Mouse (Mus musculus) forebrain, embryonic 12.5 days (tissue): Measurements from ENCODE around the gene Zfp553. TPM values are rescaled to one million over a fixed set of nuclear protein-coding genes. Genes with fewer than 3 reads are reported as not detected.
A peak's percentile ranks its signal among the peaks of the same experiment; 100 is the strongest.

ENCODE experiments used
- ATAC-seq: fragments of 200-750 bp; cut with Nextera tagmentation; 2 replicates; pipeline ENCODE4 v1.8.0; 2017; ENCODE audit warnings: moderate TSS enrichment; ENCODE audit not compliant: low FRiP score
- H3K27ac ChIP-seq: fragments of 300-500 bp; sonication (generic); 2 replicates; pipeline ENCODE4 v1.5.1; 2016; ENCODE audit warnings: mild to moderate bottlenecking
- H3K27me3 ChIP-seq: fragments of 300-500 bp; sonication (generic); 2 replicates; pipeline ENCODE4 v1.6.1; 2016; ENCODE audit warnings: mild to moderate bottlenecking
- H3K36me3 ChIP-seq: fragments of 300-500 bp; sonication (generic); replicated peaks from 2 replicates; pipeline ENCODE4 v1.6.1; 2016; ENCODE audit warnings: mild to moderate bottlenecking
- H3K4me1 ChIP-seq: fragments of 300-500 bp; sonication (generic); 2 replicates; pipeline ENCODE4 v1.6.1; 2016
- H3K4me2 ChIP-seq: fragments of 300-500 bp; sonication (generic); 2 replicates; pipeline ENCODE4 v1.6.1; 2016; ENCODE audit warnings: mild to moderate bottlenecking, moderate library complexity
- H3K4me3 ChIP-seq: fragments of 300-500 bp; sonication (generic); replicated peaks from 2 replicates; pipeline ENCODE4 v1.5.1; 2016; ENCODE audit warnings: mild to moderate bottlenecking
- H3K9ac ChIP-seq: fragments of 300-500 bp; sonication (generic); 2 replicates; pipeline ENCODE4 v1.6.1; 2016; ENCODE audit warnings: mild to moderate bottlenecking
- H3K9me3 ChIP-seq: fragments of 300-500 bp; sonication (generic); 2 replicates; pipeline ENCODE4 v1.6.1; 2016
- WGBS: fragments of 180-500 bp; shearing (Covaris S2); methylation state at CpG from one replicate; pipeline ENCODE4 v1.1.7; 2016; 5-methylcytosine and 5-hydroxymethylcytosine counted together
- polyA plus RNA-seq: library from polyadenylated mRNA; unstranded; fragments of >200 nt; fragmentation: Nextera tagmentation; extraction: Ambion mirVana; gene quantifications from 2 replicates; pipeline ENCODE4 v1.2.1, GENCODE M21; 2016

Zfp553 gene
- polyA plus RNA-seq, 1 experiment from 2014 or later, result 80.2 TPM

DNA sequence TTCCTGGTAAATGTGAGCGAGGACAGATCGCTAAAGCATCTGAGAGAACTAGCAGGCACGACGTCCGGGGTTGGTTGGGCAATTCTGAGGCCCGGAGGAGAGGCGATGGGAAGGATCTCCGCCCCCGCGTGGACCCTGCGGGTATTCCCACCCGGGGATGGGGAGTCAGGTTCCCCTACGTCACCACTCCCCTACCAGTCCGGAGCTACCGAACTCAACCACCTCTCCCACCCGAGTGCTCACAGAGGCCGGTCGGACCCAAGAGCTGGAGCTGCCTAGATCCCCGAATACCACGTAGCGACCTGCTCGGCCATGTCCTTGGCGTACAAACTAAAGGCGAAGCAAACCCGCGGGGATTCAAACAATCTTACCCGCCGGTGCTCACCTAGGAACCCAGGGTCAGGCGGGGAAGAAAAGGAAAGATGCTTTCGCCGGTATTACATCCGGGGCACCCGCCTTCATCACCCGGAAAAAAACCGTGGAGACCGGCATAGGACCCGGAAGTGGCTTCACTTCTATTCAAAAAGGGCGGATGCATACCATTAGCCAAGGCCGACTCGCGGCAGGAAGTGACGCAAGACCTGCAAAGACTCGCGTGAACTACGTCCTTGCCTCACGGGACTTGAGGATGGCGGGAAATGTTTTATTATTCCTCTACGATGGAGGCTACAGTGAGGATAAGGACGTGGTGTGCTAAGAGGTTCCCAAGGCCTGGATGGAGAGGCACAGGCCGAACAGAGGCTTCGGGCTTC is 37.1 kb upstream of the Zfp553 start, which contains the start of gene Cd2bp2:
Gene Cd2bp2 (minus strand): TSS at position 507 of the 752 bp plus-strand sequence.
- peak; percentile 97 for ATAC-seq
- H3K27me3 ChIP-seq, result no peaks in the 10 kb centered on the region
- under 1% methylated on average over 51 of the region's 51 CpGs for WGBS
- H3K27ac ChIP-seq, result peak within 1 kb of the TSS; percentile 89
- peaks cover 22% of the 10 kb centered on the region for H3K4me1 ChIP-seq
- peak within 1 kb of the TSS; percentile 87 for H3K4me2 ChIP-seq
- peaks cover 79% of the 10 kb centered on the region for H3K36me3 ChIP-seq
- no peaks in the 10 kb centered on the region for H3K9me3 ChIP-seq
- H3K9ac ChIP-seq, result peak within 1 kb of the TSS; percentile 83
- H3K4me3 ChIP-seq, result peak within 1 kb of the TSS; percentile 76

DNA sequence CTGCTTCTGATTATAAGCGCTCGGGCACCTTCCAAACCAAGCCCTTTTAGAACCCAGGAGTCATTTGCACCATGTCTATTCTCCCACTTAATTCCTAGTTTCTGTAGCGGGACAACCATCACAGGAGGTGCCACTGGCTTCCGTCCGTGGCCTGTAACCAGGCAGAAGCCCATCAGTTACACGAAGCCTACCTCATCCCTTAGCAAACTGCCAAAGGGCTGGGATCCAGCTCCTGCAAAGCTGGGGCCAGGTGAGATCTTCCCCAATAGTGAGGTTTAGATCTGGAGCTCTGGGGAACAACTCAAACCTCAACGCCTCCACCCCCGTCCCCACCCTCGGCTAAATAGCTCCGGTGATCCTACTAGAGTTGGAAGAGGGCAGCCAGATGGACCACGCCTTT is 36.4 kb upstream of the Zfp553 start:
- Histone ChIP-seq H3K9me3 (no peaks in the 10 kb centered on the region), H3K9ac (peak overlapping the region; percentile 58), H3K4me1 (peaks cover 22% of the 10 kb centered on the region), H3K27me3 (no peaks in the 10 kb centered on the region), H3K36me3 (peaks cover 78% of the 10 kb centered on the region), H3K27ac (peak overlapping the region; percentile 75), H3K4me2 (peak overlapping the region; percentile 61), H3K4me3 (peak overlapping the region; percentile 76)
- ATAC-seq, result no peak
- 58% methylated on average over 11 of the region's 11 CpGs for WGBS

DNA sequence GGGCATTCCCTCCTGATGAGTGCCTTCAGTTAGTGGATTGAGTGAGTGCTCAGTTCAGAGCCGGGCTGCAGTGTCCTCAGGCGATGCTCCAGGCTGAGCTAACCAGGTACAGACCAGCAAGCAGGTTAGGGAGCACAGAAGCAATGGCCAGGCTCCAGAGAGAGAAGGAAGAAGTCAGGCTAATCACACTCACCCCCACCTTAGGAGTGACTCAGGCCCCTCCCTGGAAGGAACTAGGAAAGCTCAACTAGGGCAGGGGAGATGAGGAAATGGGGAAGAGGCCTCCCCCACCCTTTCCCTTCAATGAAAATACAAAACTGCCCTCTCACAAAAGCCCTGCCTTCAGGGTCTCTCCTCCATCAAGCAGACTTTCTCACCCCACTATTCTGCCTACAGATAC is 26.3 kb upstream of the Zfp553 start:
- no peaks in the 10 kb centered on the region for H3K27me3 ChIP-seq
- 73% methylated on average over 2 of the region's 2 CpGs for WGBS
- H3K4me3 ChIP-seq, result peak overlapping the region; percentile 96
- peak overlapping the region; percentile 96 for H3K9ac ChIP-seq
- H3K27ac ChIP-seq, result no peak overlapping the region
- peaks cover 31% of the 10 kb centered on the region for H3K36me3 ChIP-seq
- H3K4me1 ChIP-seq, result peaks cover 35% of the 10 kb centered on the region
- peak overlapping the region; percentile 100 for H3K4me2 ChIP-seq
- H3K9me3 ChIP-seq, result no peaks in the 10 kb centered on the region
- no peak for ATAC-seq

DNA sequence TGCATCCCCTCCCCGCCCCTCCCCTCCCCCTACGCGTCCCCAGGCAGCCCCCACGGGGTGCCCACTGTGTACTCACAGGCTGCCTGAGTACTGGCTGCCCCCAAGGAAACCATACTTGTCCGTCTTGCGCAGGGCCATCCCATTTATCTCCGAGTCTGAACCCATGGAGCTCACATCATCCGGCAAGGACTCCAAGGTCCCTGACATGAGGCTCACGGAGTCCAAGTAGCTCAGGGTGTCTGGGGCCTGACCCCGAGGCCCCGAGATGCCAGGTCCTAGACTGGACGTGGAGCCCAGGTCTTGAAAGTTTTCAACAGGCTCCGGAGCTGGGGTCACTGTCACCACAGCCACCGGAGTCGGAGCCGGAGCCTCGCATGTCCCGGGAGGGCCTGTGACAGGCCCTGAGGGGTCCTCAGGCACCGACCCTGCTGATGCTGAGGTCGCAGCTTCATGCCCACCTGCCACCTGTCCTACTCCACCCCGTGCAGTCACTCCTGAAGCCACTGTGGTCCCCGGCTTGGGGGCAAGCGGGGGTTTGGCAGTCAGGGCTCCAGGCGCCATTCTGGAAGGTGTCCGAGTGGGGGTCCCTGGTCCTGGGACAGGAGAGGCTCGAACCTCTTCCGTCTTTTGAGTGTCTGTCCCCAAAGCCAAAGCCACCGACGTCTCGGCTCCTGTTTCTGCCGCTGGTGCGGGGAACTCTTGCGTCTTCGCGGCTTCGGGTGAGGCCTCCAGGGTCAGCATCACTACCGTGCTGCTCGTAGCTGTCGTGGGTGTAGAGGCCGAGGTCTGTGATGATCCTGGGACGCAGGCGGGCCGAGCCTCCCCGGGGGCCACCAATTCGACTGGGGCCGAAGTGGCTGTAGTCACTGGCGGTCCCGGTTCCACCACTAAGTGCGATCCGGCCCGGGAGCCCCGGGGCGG is 25.2 kb upstream of the Zfp553 start:
- Histone ChIP-seq H3K27me3 (0 out of 2 replicates have a peak, but pooled peaks cover 2% of the 10 kb centered on the region), H3K4me3 (peak overlapping the region; percentile 96), H3K36me3 (peaks cover 23% of the 10 kb centered on the region), H3K4me1 (peaks cover 35% of the 10 kb centered on the region), H3K4me2 (peak overlapping the region; percentile 100), H3K27ac (peak overlapping the region; percentile 87), H3K9me3 (no peaks in the 10 kb centered on the region), H3K9ac (peak overlapping the region; percentile 96)
- WGBS, result under 1% methylated on average over 53 of the region's 53 CpGs
- ATAC-seq, result peak; percentile 12; the same call in 1 of the 2 replicates

DNA sequence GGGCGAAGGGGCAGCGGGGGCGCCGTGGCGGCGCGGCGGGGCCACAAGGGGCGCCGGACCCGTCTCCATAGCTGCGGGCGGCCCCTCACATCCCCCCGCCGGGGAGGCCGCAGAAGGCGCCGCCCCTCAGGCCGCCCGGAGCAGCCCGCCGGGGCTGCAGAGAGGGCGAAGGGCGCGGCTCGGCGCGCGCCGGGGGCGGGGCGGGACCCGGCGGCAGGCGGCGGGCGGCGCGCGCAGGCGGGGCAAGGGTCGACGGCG is 24.6 kb upstream of the Zfp553 start, which contains the start of gene Tbc1d10b:
Gene Tbc1d10b (minus strand): TSS at position 174 of the 258 bp plus-strand sequence.
- Histone ChIP-seq H3K27me3 (0 out of 2 replicates have a peak, but pooled peaks cover 5% of the 10 kb centered on the region), H3K4me2 (peak within 1 kb of the TSS; percentile 100), H3K9me3 (no peaks in the 10 kb centered on the region), H3K4me3 (peak within 1 kb of the TSS; percentile 96), H3K9ac (peak within 1 kb of the TSS; percentile 96), H3K36me3 (peaks cover 17% of the 10 kb centered on the region), H3K27ac (peak within 1 kb of the TSS; percentile 87), H3K4me1 (peaks cover 35% of the 10 kb centered on the region)
- 1% methylated on average over 12 of the region's 44 CpGs for WGBS
- ATAC-seq, result peak; percentile 37; the same call in 1 of the 2 replicates

DNA sequence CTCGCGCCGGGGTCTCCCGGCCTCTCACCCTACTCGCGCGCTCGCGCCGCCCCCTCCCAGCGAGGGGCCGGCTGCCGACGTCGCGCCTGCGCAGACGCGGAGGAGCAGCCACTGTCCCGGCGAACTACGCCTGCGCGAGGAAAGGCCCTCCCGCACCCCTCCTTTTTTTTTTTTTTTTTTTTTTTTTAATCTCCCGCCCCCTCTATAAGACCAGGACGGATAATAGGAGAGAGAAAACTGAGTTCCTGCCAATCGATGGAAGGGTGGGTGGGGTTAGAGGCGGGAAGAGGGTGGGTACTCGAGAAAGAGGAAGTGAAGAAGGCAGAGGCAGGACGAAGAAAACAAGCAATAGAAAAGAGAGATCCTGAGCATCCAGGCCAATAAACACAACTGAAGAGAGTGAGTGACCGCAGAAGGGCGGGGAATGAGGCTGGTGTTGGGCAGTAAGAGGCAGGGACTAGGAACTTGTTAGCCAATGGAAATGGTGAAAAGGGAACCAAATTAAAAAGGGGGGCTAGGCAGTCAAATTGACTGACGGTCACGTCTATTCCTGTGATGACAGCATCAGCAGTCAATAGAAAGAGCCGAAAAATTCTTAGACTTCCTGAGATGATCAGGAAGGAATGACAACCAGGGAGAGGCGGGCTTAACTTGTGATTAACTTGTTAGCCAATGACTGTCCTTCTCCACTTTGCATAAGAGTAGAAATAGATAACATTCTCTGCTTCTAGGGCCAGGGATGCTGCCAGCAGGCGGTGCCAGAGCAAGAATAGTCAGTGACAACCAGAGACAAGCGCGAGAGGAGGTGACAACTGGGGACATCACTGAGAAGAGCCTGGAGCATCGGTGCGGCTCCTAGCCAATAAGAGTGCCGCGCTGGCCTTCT is 24.1 kb upstream of the Zfp553 start, which contains the start of gene Mylpf:
Gene Mylpf (plus strand): TSS at position 338 of the 886 bp plus-strand sequence.
- peaks cover 35% of the 10 kb centered on the region for H3K4me1 ChIP-seq
- no peaks in the 10 kb centered on the region for H3K9me3 ChIP-seq
- H3K4me3 ChIP-seq, result peak within 1 kb of the TSS; percentile 96
- peak within 1 kb of the TSS; percentile 96 for H3K9ac ChIP-seq
- peak; percentile 94 for ATAC-seq
- H3K27ac ChIP-seq, result peak within 1 kb of the TSS; percentile 87
- H3K36me3 ChIP-seq, result peaks cover 11% of the 10 kb centered on the region
- peak within 1 kb of the TSS; percentile 100 for H3K4me2 ChIP-seq
- peaks cover 10% of the 10 kb centered on the region for H3K27me3 ChIP-seq
- under 1% methylated on average over 32 of the region's 44 CpGs for WGBS

DNA sequence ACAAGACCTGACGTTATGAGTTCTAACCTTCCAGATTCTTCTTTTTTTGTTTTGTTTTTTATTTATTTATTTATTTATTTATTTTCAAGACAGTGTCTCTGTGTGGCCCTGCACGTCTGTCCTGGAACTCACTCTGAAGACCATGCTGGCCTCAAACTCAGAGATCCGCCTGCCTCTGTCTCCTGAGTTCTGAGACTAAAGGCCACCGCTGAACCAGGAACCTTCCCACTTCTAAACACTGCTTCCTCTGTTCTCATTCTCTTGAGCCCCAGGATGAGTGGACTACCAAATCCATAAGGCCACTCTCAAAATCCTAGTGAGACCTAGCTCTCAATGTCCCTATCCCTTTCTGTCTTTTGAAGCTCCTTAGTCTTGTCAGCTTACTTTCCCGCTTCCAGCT is 23.0 kb upstream of the Zfp553 start:
- Histone ChIP-seq H3K4me1 (peaks cover 35% of the 10 kb centered on the region), H3K9me3 (no peaks in the 10 kb centered on the region), H3K4me2 (peak overlapping the region; percentile 67), H3K36me3 (peaks cover 5% of the 10 kb centered on the region; the same call in 1 of the 2 replicates), H3K9ac (no peak overlapping the region), H3K27me3 (peaks cover 21% of the 10 kb centered on the region), H3K27ac (no peak overlapping the region), H3K4me3 (no peak overlapping the region)
- WGBS, result 83% methylated on average over 5 of the region's 5 CpGs
- no peak for ATAC-seq

DNA sequence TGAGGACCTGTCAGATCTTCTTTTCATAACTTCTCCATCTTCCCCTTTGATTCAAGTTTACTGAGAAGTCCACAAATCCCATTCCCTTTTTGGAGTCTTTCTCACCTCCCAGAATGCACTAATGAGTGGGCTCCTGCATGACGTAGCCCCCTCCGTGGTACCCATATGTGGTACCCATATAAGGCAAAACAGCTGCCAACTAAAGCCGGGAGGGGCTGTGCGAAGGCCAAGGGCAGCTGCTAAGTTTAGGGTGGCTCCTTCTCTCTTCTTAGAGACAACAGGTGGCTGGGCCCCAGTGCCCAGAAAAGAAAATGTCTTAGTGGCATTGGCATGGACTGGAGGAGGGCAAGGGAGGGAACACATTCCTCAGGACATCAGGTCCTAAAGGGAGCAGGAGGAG is 22.6 kb upstream of the Zfp553 start:
- Histone ChIP-seq H3K9ac (no peak overlapping the region), H3K9me3 (no peaks in the 10 kb centered on the region), H3K4me3 (no peak overlapping the region), H3K4me2 (no peak overlapping the region; the same call in 1 of the 2 replicates), H3K27me3 (peaks cover 25% of the 10 kb centered on the region), H3K4me1 (peaks cover 34% of the 10 kb centered on the region), H3K27ac (no peak overlapping the region), H3K36me3 (peaks cover 1% of the 10 kb centered on the region; the same call in 1 of the 2 replicates)
- WGBS, result 93% methylated on average over 4 of the region's 4 CpGs
- no peak for ATAC-seq

DNA sequence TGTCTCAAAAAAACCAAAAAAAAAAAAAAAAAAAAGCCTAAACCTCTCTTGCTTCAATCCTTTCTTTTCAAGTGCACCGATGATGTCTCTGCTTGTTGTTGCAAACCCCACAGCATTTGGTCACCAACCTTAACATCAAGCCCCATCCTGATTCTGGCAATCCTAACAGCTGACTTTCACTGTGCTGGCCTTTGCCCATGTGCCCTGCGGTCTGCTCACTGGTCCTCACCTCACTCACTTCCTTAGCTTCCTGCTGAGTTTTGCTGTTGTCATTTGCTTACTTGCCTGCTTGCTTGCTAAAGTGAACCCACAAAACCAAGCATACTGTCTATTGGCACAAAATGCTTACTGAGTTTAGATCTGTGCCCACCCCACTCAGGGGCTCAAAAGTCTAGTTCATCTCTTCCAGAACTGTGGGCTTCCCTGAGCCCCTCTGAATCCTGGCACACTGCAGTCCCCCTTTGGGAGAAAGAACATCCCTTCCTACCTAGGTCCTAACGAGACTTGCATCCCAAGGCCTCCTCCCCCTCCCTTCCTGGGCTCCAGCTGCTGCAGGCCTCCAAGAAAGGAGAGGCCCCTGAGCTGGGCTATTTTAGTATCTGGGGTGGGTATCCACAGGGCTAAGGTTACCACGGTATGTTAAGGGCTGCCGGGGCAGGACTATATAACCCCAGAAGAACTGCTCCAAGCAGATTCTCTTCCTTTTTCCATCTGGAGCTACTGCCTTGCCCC is 21.7 kb upstream of the Zfp553 start:
- Histone ChIP-seq H3K4me2 (no peak overlapping the region), H3K27ac (no peak overlapping the region), H3K36me3 (no peaks in the 10 kb centered on the region), H3K9me3 (no peaks in the 10 kb centered on the region), H3K27me3 (peaks cover 28% of the 10 kb centered on the region), H3K4me3 (no peak overlapping the region), H3K4me1 (peaks cover 29% of the 10 kb centered on the region), H3K9ac (0 out of 2 replicates have a peak overlapping the region, but pooled peaks have one; percentile 12)
- no peak for ATAC-seq
- 78% methylated on average over 5 of the region's 5 CpGs for WGBS

DNA sequence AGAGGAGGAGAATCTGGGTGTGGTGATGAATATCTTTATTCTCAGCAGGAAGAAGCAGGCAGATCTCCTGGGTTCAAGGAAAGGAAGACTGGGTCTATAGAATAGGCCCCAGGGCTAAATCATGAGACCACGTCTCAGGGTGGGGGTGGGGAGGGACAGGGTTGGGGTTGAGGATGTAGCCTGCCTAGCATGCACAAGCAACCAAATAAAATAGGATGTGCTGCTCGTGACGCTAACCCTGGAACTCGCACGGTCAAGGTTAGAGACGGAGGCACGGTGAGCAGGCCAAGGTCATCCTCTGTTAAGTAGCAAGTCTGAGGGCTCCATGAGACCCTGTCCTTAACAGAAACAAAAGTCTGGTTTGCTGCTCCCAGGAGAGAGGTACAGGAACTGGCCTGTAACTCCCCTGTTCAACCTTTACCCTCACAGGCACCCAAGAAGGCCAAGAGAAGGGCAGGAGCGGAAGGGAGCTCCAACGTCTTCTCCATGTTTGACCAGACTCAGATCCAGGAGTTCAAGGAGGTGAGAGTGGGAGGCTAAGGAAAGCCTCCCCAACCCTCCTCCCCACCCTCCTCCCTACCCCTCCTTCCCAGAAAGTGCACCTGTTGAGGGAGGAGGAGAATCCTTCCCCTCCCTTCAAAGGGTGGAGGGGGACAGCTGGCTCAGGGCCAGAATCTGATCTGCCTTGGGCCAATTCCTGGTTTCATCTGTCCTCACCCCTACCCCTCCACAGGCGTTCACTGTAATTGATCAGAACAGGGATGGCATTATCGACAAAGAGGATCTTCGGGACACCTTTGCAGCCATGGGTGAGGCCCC is 20.2 kb upstream of the Zfp553 start:
- WGBS, result 86% methylated on average over 12 of the region's 12 CpGs
- H3K36me3 ChIP-seq, result no peaks in the 10 kb centered on the region
- H3K27ac ChIP-seq, result no peak overlapping the region
- no peak overlapping the region for H3K4me3 ChIP-seq
- ATAC-seq, result no peak
- H3K9me3 ChIP-seq, result no peaks in the 10 kb centered on the region
- H3K9ac ChIP-seq, result no peak overlapping the region
- H3K4me1 ChIP-seq, result peaks cover 14% of the 10 kb centered on the region
- no peak overlapping the region for H3K4me2 ChIP-seq
- peaks cover 28% of the 10 kb centered on the region for H3K27me3 ChIP-seq
